Mouse (Mus musculus) stomach, postnatal 0 days (tissue): ENCODE measurements at regions not wholly inside any gene's neighbourhood (a gene's known extent, or its start where the extent isn't known, plus 50 kb on each side); places are given as distances from the start of the nearest gene placed in this dataset.
A peak's percentile ranks its signal among the peaks of the same experiment; 100 is the strongest.

Source experiments
- ATAC-seq: fragments of 200-750 bp; cut with Nextera tagmentation; 2 replicates; pipeline ENCODE4 v1.8.0; 2017; ENCODE audit not compliant: low FRiP score, low TSS enrichment
- DNase-seq: peaks from one replicate; pipeline ENCODE4 v3.0.0-alpha.2; 2016; ENCODE audit warnings: low spot score
- H3K27ac ChIP-seq: fragments of 300-500 bp; sonication (generic); replicated peaks from 2 replicates; pipeline ENCODE4 v1.5.1; 2014; ENCODE audit warnings: mild to moderate bottlenecking, control low read depth
- H3K27me3 ChIP-seq: fragments of 300-500 bp; sonication (generic); 2 replicates; pipeline ENCODE4 v1.6.1; 2014; ENCODE audit warnings: low read length; ENCODE audit not compliant: control insufficient read depth, insufficient read depth
- H3K36me3 ChIP-seq: fragments of 300-500 bp; sonication (generic); 2 replicates; pipeline ENCODE4 v1.6.1; 2014; ENCODE audit warnings: low read length, mixed read lengths; ENCODE audit not compliant: control insufficient read depth, insufficient read depth
- H3K4me1 ChIP-seq: fragments of 300-500 bp; sonication (generic); replicated peaks from 2 replicates; pipeline ENCODE4 v1.6.1; 2014; ENCODE audit warnings: antibody characterized with exemption; ENCODE audit not compliant: control insufficient read depth, insufficient read depth
- H3K4me2 ChIP-seq: fragments of 300-500 bp; sonication (generic); replicated peaks from 2 replicates; pipeline ENCODE4 v1.6.1; 2014; ENCODE audit warnings: low read depth, mild to moderate bottlenecking, control low read depth, moderate library complexity
- H3K4me3 ChIP-seq: fragments of 300-500 bp; sonication (generic); 2 replicates; pipeline ENCODE4 v1.5.1; 2014; ENCODE audit warnings: low read depth, low read length, control low read depth
- H3K9ac ChIP-seq: fragments of 300-500 bp; sonication (generic); 2 replicates; pipeline ENCODE4 v1.6.1; 2014; ENCODE audit warnings: mild to moderate bottlenecking, low read length, control low read depth, mixed read lengths
- H3K9me3 ChIP-seq: fragments of 300-500 bp; sonication (generic); 2 replicates; pipeline ENCODE4 v1.6.1; 2016; ENCODE audit warnings: low read length; ENCODE audit not compliant: control insufficient read depth
- CTCF ChIP-seq: IDR thresholded peaks from 2 replicates; pipeline ENCODE4 v1.5.1; 2016; ENCODE audit warnings: antibody characterized with exemption, low read depth, mild to moderate bottlenecking, moderate library complexity
- EP300 ChIP-seq: optimal IDR thresholded peaks from 2 replicates; pipeline ENCODE3; 2016; ENCODE audit warnings: antibody characterized with exemption
- WGBS: fragments of 180-500 bp; shearing (Covaris S2); extraction: QIAGEN DNeasy Blood & Tissue Kit; methylation state at CpG from one replicate; pipeline ENCODE4 v1.1.7; 2014; 5-methylcytosine and 5-hydroxymethylcytosine counted together

DNA sequence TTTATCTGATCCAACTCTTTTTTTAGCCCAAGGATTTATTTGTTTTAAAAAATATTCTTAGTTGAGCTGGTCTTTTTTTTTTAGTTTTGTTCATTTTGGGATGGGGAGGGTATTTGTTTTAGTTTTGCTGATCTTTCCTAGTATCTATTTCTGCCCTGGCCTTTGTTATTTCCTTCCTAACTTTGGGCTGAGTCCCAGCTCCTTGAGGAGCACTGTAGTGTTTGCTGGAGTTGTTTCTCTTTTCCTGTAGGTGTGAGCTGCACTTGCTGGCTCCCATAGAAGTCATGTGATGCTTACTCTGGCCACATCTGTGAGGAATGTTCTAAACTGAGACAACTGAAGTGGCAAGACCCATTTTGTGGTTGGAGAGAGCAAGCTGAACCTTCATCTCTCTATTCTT is 508.5 kb upstream of the Nrp1 start:
- no peaks in the 10 kb centered on the region for H3K36me3 ChIP-seq
- ATAC-seq (no peak), DNase-seq (no peak)
- H3K27ac ChIP-seq: no peak overlapping the region
- H3K9me3 ChIP-seq: no peaks in the 10 kb centered on the region
- no peak overlapping the region for H3K4me3 ChIP-seq
- no peak overlapping the region for H3K9ac ChIP-seq
- H3K4me2 ChIP-seq: no peak overlapping the region
- no peaks in the 10 kb centered on the region for H3K4me1 ChIP-seq
- H3K27me3 ChIP-seq: no peaks in the 10 kb centered on the region
- TF ChIP-seq CTCF: no peak
- no peak for TF ChIP-seq EP300

DNA sequence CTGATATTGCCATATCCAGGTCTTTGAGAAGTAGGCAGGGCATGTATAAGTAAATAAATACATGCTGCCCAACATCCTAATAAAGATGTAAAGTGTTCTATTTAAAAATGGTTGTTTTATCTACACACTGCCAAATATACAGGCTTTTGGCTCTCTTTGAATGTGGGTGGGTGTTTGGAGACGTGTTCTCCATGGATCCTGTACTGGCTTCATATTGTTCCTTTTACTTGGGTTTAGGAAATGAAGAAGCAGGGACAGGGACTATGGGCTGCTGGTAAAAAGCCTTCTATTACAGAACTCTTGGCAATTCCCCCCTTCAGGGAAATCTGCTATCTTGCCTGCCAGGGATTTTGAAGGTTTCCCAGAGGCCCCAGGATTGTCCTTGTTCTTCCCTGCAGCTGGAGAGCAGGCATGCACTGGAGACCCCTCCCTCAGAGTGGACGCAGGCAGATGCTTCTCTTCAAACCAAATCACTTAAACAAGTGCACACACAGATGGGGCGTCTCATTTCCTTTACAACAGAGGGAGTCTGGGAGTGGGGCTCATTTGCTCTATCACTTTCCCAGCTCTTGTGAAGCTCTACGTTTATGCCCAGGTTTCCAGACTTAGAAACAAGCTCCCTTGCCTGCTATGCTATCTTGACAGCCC is 502.6 kb upstream of the Nrp1 start:
- ATAC-seq: no peak
- TF ChIP-seq EP300 (no peak), CTCF (no peak)
- peak; percentile 16 for DNase-seq

DNA sequence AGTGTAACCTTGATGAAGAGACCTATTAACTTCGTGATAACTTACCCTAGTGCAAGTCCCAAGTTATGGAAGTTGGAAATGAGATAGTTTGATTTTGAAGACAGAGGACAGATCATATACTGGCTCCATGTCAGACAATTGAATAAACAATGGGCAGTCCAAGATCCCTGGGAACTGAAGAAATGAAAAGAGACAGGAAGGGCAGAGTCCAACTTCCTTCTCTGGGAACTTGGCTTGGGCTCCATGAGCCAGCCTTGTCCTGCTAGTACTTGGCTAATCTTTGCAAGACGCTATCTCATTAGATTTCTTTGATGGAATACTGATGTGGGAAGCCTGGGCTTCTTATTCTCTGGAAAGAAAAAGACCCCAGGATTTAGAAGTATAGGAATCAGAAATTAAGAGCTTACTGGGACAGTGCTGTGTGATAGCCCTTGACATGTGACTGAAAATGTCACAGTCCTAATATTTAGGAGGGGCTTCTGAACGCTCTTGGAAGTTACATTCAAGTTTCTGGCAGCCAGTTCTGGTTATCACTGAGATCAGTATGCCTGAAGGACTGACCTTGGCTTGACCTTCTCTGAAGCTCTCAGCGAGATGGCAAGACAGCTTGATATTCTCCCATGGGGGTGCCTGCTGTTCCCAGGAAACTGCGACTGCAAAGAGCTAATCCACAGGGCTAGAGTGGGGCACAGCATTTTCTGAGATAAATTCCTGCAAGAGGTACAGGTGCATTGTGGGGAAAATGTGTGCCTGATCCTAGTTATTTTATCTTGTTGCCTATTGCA is 501.9 kb upstream of the Nrp1 start:
- no peak for DNase-seq
- Histone ChIP-seq H3K9ac (no peak overlapping the region), H3K27me3 (no peaks in the 10 kb centered on the region), H3K4me1 (no peaks in the 10 kb centered on the region), H3K9me3 (no peaks in the 10 kb centered on the region), H3K4me2 (no peak overlapping the region), H3K36me3 (no peaks in the 10 kb centered on the region), H3K4me3 (no peak overlapping the region), H3K27ac (peak overlapping the region; percentile 30; the same call in 1 of the 2 replicates)
- 37% methylated on average over 5 of the region's 5 CpGs for whole genome bisulfite sequencing
- TF ChIP-seq CTCF: no peak
- no peak for TF ChIP-seq EP300
- no peak for ATAC-seq

More for the DNA sequence above, 502.6 kb upstream of the Nrp1 start:
- Histone ChIP-seq H3K4me1 (no peaks in the 10 kb centered on the region), H3K4me3 (no peak overlapping the region), H3K27ac (peak overlapping the region; percentile 30; the same call in 1 of the 2 replicates), H3K9ac (no peak overlapping the region), H3K4me2 (no peak overlapping the region), H3K27me3 (no peaks in the 10 kb centered on the region), H3K36me3 (no peaks in the 10 kb centered on the region), H3K9me3 (no peaks in the 10 kb centered on the region)
- 18% methylated on average over 4 of the region's 4 CpGs for WGBS

DNA sequence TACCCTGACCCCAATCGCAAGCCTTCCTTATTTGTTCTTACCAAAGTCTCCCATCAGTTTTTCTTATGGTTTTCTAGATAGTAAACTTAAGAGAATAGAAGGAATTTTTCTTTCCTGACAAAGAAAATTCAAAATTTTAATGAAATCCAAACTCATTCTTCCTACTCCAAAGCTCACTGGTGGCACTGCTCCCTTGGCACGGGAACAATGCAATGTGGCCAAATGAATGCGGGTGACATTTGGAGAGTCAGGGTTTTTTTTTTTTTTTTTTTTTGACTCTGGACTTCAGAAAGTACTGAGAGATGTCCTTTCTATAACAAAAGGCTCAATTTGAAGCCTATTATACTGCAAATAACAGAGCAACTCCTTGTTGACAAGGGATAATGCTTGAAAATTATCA is 499.4 kb upstream of the Nrp1 start:
- no peak for DNase-seq
- no peak overlapping the region for H3K27ac ChIP-seq
- no peaks in the 10 kb centered on the region for H3K9me3 ChIP-seq
- no peak for ATAC-seq
- no peaks in the 10 kb centered on the region for H3K27me3 ChIP-seq
- WGBS: 88% methylated on average over 3 of the region's 3 CpGs
- no peaks in the 10 kb centered on the region for H3K4me1 ChIP-seq
- H3K4me2 ChIP-seq: no peak overlapping the region
- no peak for TF ChIP-seq EP300
- no peak for TF ChIP-seq CTCF
- no peak overlapping the region for H3K9ac ChIP-seq
- no peaks in the 10 kb centered on the region for H3K36me3 ChIP-seq
- no peak overlapping the region for H3K4me3 ChIP-seq

DNA sequence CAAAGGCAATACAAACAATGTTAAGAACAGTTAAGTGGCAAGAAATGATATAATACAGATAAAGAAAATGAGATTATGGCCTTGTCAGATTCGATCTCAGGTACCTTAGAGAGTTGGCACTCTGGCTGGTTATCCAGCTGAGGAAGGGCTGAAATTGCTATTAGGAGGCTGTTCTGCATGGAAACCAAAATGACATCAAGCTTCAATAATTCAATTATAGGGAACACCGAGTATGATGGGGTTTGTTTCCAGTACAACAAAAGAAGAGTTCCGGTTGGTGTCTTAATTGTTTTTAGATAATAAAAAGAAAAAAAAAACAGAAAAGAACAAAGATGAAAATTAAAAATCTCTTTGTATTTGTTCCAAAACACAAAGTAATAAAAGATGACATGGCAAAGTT is 498.0 kb upstream of the Nrp1 start:
- TF ChIP-seq EP300 (no peak), CTCF (no peak)
- DNase-seq (no peak), ATAC-seq (no peak)
- Histone ChIP-seq H3K4me1 (no peaks in the 10 kb centered on the region), H3K4me3 (no peak overlapping the region), H3K27me3 (no peaks in the 10 kb centered on the region), H3K4me2 (no peak overlapping the region), H3K9ac (no peak overlapping the region), H3K27ac (no peak overlapping the region), H3K9me3 (no peaks in the 10 kb centered on the region), H3K36me3 (no peaks in the 10 kb centered on the region)
- WGBS: 78% methylated on average over 3 of the region's 3 CpGs

DNA sequence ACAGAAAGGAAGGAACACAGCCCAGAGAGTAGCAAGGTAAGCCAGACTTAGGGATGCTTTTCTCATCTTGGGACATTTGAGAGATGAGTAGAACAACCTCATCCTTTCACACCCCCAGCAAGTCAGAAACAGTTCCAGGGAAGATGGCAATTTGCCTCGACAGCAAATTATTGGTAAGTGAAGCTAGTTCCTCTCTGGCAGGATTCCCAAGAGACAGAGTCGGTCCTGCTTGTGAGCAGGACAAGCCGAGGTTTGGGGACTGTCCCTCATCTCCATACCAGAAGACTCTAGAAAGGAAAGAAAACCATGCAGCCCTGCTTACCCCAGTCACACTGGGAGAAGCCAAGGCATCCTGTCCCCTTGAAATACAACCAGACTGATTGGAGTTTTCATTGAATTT is 497.5 kb upstream of the Nrp1 start:
- ATAC-seq: no peak

More for the DNA sequence above, 497.5 kb upstream of the Nrp1 start:
- Histone ChIP-seq H3K9ac (no peak overlapping the region), H3K9me3 (no peaks in the 10 kb centered on the region), H3K36me3 (no peaks in the 10 kb centered on the region), H3K4me1 (no peaks in the 10 kb centered on the region), H3K4me2 (no peak overlapping the region), H3K27ac (no peak overlapping the region), H3K27me3 (no peaks in the 10 kb centered on the region), H3K4me3 (no peak overlapping the region)
- no peak for DNase-seq
- TF ChIP-seq CTCF: no peak
- TF ChIP-seq EP300: no peak
- 36% methylated on average over 3 of the region's 3 CpGs for WGBS
